Mouse (Mus musculus) liver, adult 2 months (tissue): Measurements from ENCODE around the gene Inhbc.

Experiments
- CTCF ChIP-seq: fragments of 200-500 bp; IDR thresholded peaks from 2 replicates; pipeline ENCODE4 v1.5.1; 2011; ENCODE audit warnings: low read depth, low read length, control low read depth
- POLR2A ChIP-seq: fragments of 200-500 bp; IDR thresholded peaks from 2 replicates; pipeline ENCODE4 v1.6.1; 2011; ENCODE audit warnings: low read length, control low read depth; ENCODE audit not compliant: insufficient read depth; ENCODE audit errors: extremely low read depth

- TF ChIP-seq POLR2A (0 out of 2 replicates have a peak, but pooled peaks have one; percentile 20), CTCF (no peak)
Measured at GRCm38 (mm10) chr10:127380767-127381742, 10.8 kb upstream of the Inhbc start.
